Mouse (Mus musculus) midbrain, embryonic 14.5 days (tissue): ENCODE measurements at regions not wholly inside any gene's neighbourhood (a gene's known extent, or its start where the extent isn't known, plus 50 kb on each side); places are given as distances from the start of the nearest gene placed in this dataset.

Experiments used
- ATAC-seq: fragments of 200-750 bp; cut with Nextera tagmentation; 2 replicates; pipeline ENCODE4 v1.8.0; 2017; ENCODE audit warnings: moderate number of reproducible peaks, moderate library complexity; ENCODE audit not compliant: low FRiP score, low TSS enrichment
- DNase-seq: peaks from one replicate; pipeline ENCODE4 v3.0.0-alpha.2; 2015
- H3K27ac ChIP-seq: fragments of 300-500 bp; sonication (generic); replicated peaks from 2 replicates; pipeline ENCODE4 v1.5.1; 2014; ENCODE audit warnings: mild to moderate bottlenecking, low read depth, low read length, moderate library complexity
- H3K27me3 ChIP-seq: fragments of 300-500 bp; sonication (generic); 2 replicates; pipeline ENCODE4 v1.6.1; 2014; ENCODE audit warnings: low read length, control low read depth, mixed read lengths; ENCODE audit not compliant: control insufficient read depth, insufficient read depth
- H3K36me3 ChIP-seq: fragments of 300-500 bp; sonication (generic); 2 replicates; pipeline ENCODE4 v1.6.1; 2014; ENCODE audit warnings: low read length, control low read depth; ENCODE audit not compliant: control insufficient read depth, insufficient read depth
- H3K4me1 ChIP-seq: fragments of 300-500 bp; sonication (generic); 2 replicates; pipeline ENCODE4 v1.6.1; 2014; ENCODE audit warnings: mild to moderate bottlenecking, antibody characterized with exemption, low read length, control low read depth; ENCODE audit not compliant: control insufficient read depth, insufficient read depth
- H3K4me2 ChIP-seq: fragments of 300-500 bp; sonication (generic); 2 replicates; pipeline ENCODE4 v1.6.1; 2014; ENCODE audit warnings: mild to moderate bottlenecking, low read length, moderate library complexity
- H3K4me3 ChIP-seq: fragments of 300-500 bp; sonication (generic); replicated peaks from 2 replicates; pipeline ENCODE4 v1.5.1; 2014; ENCODE audit warnings: low read depth, low read length
- H3K9ac ChIP-seq: fragments of 300-500 bp; sonication (generic); replicated peaks from 2 replicates; pipeline ENCODE4 v1.6.1; 2014; ENCODE audit warnings: mild to moderate bottlenecking, low read length, moderate library complexity
- H3K9me3 ChIP-seq: fragments of 300-500 bp; sonication (generic); 2 replicates; pipeline ENCODE4 v1.6.1; 2016; ENCODE audit warnings: low read length, control low read depth, mixed read lengths; ENCODE audit not compliant: control insufficient read depth
- WGBS: fragments of 180-500 bp; shearing (Covaris S2); extraction: QIAGEN DNeasy Blood & Tissue Kit; methylation state at CpG from one replicate; pipeline ENCODE4 v1.1.7; 2014; 5-methylcytosine and 5-hydroxymethylcytosine counted together

GRCm38 (mm10) chr1:187531349-187531922, 77.2 kb upstream of the Esrrg start:
- H3K4me1 ChIP-seq: no peaks in the 10 kb centered on the region
- WGBS: 46% methylated on average over 9 of the region's 9 CpGs

GRCm38 (mm10) chr1:187536263-187536662, 72.3 kb upstream of the Esrrg start:
- Histone ChIP-seq H3K4me2 (no peak overlapping the region), H3K9ac (no peak overlapping the region), H3K27ac (no peak overlapping the region), H3K9me3 (no peaks in the 10 kb centered on the region), H3K4me3 (no peak overlapping the region), H3K4me1 (no peaks in the 10 kb centered on the region), H3K27me3 (no peaks in the 10 kb centered on the region), H3K36me3 (no peaks in the 10 kb centered on the region)
- ATAC-seq (no peak), DNase-seq (no peak)
- 89% methylated on average over 5 of the region's 5 CpGs for WGBS

More at GRCm38 (mm10) chr1:187531349-187531922, 77.2 kb upstream of the Esrrg start:
- no peak overlapping the region for H3K27ac ChIP-seq
- H3K27me3 ChIP-seq: no peaks in the 10 kb centered on the region
- no peak overlapping the region for H3K9ac ChIP-seq
- H3K4me3 ChIP-seq: no peak overlapping the region
- H3K4me2 ChIP-seq: no peak overlapping the region
- no peaks in the 10 kb centered on the region for H3K36me3 ChIP-seq
- ATAC-seq (no peak), DNase-seq (no peak)
- no peaks in the 10 kb centered on the region for H3K9me3 ChIP-seq

- no peak overlapping the region for H3K27ac ChIP-seq
- H3K27me3 ChIP-seq: no peaks in the 10 kb centered on the region
- WGBS: 93% methylated on average over 3 of the region's 3 CpGs
- no peaks in the 10 kb centered on the region for H3K36me3 ChIP-seq
- H3K4me2 ChIP-seq: no peak overlapping the region
- ATAC-seq: no peak
- DNase-seq: no peak
- no peak overlapping the region for H3K4me3 ChIP-seq
- H3K9ac ChIP-seq: no peak overlapping the region
- H3K4me1 ChIP-seq: no peaks in the 10 kb centered on the region
- no peaks in the 10 kb centered on the region for H3K9me3 ChIP-seq
Measured at GRCm38 (mm10) chr1:187556718-187557117, 51.9 kb upstream of the Esrrg start.
